Mouse (Mus musculus): ENCODE measurements at regions not wholly inside any gene's neighbourhood (a gene's known extent, or its start where the extent isn't known, plus 50 kb on each side); places are given as distances from the start of the nearest gene placed in this dataset.
A peak's percentile ranks its signal among the peaks of the same experiment; 100 is the strongest.

- H3K9me3 ChIP-seq (ENCODE audit: low read length), result no peaks in the 10 kb centered on the region
- H3K36me3 ChIP-seq (replicated peaks; ENCODE audit: insufficient read depth, low read length), result no peaks in the 10 kb centered on the region
- TF ChIP-seq EP300 (IDR thresholded peaks at IDR 0.05; ENCODE audit: low read depth) (no peak), CTCF (IDR thresholded peaks at IDR 0.05; ENCODE audit: low read depth) (peak; percentile 35; the same call in 1 of the 2 replicates)
- H3K4me3 ChIP-seq (ENCODE audit: low read depth, low read length), result no peak overlapping the region
- WGBS (ENCODE audit: insufficient replicate concordance), result 35% methylated on average over 12 of the region's 12 CpGs
- H3K27ac ChIP-seq (ENCODE audit: low read depth), result no peak overlapping the region
- no peak overlapping the region for H3K4me2 ChIP-seq (ENCODE audit: low read depth, low read length)
- ATAC-seq, result peak; percentile 51
- no peaks in the 10 kb centered on the region for H3K4me1 ChIP-seq (ENCODE audit: insufficient read depth)
- peak; percentile 43 for DNase-seq
- H3K9ac ChIP-seq (replicated peaks), result no peak overlapping the region
- H3K27me3 ChIP-seq (ENCODE audit: insufficient read depth, low read length), result 0 out of 2 replicates have a peak, but pooled peaks cover 14% of the 10 kb centered on the region
These were observed 110.2 kb downstream of the Ddx11 start for GRCm38 (mm10) chr17:66233451-66233951.

DNA sequence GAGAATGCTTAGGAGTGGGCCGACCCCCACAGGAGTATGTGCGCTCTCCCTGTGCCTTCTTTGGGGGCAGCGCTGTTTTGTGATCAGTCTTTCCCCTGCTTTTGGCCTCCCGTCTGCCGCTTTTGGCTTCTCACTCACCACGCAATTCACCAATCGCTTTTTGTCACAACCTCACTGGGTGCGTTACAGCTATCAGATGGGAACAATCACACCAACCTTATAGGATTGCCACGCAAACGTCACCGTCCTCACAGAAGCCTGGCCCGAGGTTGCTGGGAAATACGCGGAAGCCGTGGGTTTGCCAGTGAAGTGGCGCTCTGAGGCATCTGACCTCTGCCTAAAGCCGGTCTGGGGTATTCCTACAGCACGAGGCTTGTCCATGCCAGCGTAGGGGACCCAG is 111.1 kb downstream of the Ddx11 start:
- no peak for DNase-seq
- H3K9ac ChIP-seq (replicated peaks), result no peak overlapping the region
- TF ChIP-seq CTCF (IDR thresholded peaks at IDR 0.05; ENCODE audit: low read depth) (no peak), EP300 (IDR thresholded peaks at IDR 0.05; ENCODE audit: low read depth) (no peak)
- H3K9me3 ChIP-seq (ENCODE audit: low read length), result no peaks in the 10 kb centered on the region
- ATAC-seq, result no peak
- H3K27me3 ChIP-seq (ENCODE audit: insufficient read depth, low read length), result 0 out of 2 replicates have a peak, but pooled peaks cover 14% of the 10 kb centered on the region
- H3K27ac ChIP-seq (ENCODE audit: low read depth), result no peak overlapping the region
- H3K4me1 ChIP-seq (ENCODE audit: insufficient read depth), result no peaks in the 10 kb centered on the region
- WGBS (ENCODE audit: insufficient replicate concordance), result 76% methylated on average over 19 of the region's 19 CpGs
- H3K36me3 ChIP-seq (replicated peaks; ENCODE audit: insufficient read depth, low read length), result no peaks in the 10 kb centered on the region
- H3K4me2 ChIP-seq (ENCODE audit: low read depth, low read length), result no peak overlapping the region
- H3K4me3 ChIP-seq (ENCODE audit: low read depth, low read length), result no peak overlapping the region

DNA sequence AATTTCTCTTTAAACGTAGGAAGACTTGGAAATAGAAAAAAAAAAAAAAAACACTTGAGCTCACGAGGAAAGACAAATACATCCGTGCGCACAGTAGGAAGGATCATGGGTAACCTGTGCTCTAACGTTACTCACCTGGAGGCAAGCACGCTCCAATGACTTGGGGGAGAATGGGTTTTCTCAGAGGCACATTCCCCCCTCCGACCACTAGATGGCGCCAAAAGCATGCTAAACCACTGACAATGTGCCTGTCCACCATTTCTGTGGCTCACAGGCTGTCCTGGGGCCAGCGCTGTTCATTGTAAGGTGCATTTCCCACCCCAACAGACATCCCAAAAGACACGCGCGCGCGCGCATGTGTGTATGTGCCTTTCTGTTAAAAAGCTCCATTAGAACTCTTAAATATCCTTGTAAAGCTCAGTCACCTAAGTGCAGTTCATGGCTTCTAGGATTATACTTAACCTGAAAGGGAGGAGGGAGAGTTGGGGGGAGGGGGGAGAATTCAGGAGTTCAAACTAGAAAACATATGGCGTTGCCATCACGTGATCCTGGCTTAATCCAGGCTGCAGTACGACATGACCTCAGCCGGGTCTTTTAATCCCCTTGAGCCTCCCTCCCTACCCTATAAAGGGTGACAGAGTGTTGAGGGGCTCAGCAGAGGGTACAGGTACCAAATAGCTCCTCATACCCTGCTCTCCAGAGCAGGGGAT is 111.9 kb downstream of the Ddx11 start:
- WGBS (ENCODE audit: insufficient replicate concordance), result 6% methylated on average over 19 of the region's 19 CpGs
- peak; percentile 84 for DNase-seq
- Histone ChIP-seq H3K4me1 (ENCODE audit: insufficient read depth) (no peaks in the 10 kb centered on the region), H3K9ac (replicated peaks) (no peak overlapping the region), H3K27ac (ENCODE audit: low read depth) (no peak overlapping the region), H3K4me3 (ENCODE audit: low read depth, low read length) (no peak overlapping the region), H3K27me3 (ENCODE audit: insufficient read depth, low read length) (0 out of 2 replicates have a peak, but pooled peaks cover 14% of the 10 kb centered on the region), H3K9me3 (ENCODE audit: low read length) (no peaks in the 10 kb centered on the region), H3K4me2 (ENCODE audit: low read depth, low read length) (no peak overlapping the region), H3K36me3 (replicated peaks; ENCODE audit: insufficient read depth, low read length) (no peaks in the 10 kb centered on the region)
- peak; percentile 57; the same call in 1 of the 2 replicates for ATAC-seq
- TF ChIP-seq EP300 (IDR thresholded peaks at IDR 0.05; ENCODE audit: low read depth) (no peak), CTCF (IDR thresholded peaks at IDR 0.05; ENCODE audit: low read depth) (peak; percentile 97)

- no peak for DNase-seq
- TF ChIP-seq CTCF (IDR thresholded peaks at IDR 0.05; ENCODE audit: low read depth) (no peak), EP300 (IDR thresholded peaks at IDR 0.05; ENCODE audit: low read depth) (no peak)
- no peak for ATAC-seq
- no peak overlapping the region for H3K4me2 ChIP-seq (ENCODE audit: low read depth, low read length)
- no peaks in the 10 kb centered on the region for H3K9me3 ChIP-seq (ENCODE audit: low read length)
- no peak overlapping the region for H3K4me3 ChIP-seq (ENCODE audit: low read depth, low read length)
- WGBS (ENCODE audit: insufficient replicate concordance), result 78% methylated on average over 15 of the region's 15 CpGs
- H3K27me3 ChIP-seq (ENCODE audit: insufficient read depth, low read length), result 0 out of 2 replicates have a peak, but pooled peaks cover 14% of the 10 kb centered on the region
- no peaks in the 10 kb centered on the region for H3K4me1 ChIP-seq (ENCODE audit: insufficient read depth)
- H3K27ac ChIP-seq (ENCODE audit: low read depth), result no peak overlapping the region
- H3K36me3 ChIP-seq (replicated peaks; ENCODE audit: insufficient read depth, low read length), result no peaks in the 10 kb centered on the region
- no peak overlapping the region for H3K9ac ChIP-seq (replicated peaks)
These were observed 112.6 kb downstream of the Ddx11 start for GRCm38 (mm10) chr17:66235806-66236335.

DNA sequence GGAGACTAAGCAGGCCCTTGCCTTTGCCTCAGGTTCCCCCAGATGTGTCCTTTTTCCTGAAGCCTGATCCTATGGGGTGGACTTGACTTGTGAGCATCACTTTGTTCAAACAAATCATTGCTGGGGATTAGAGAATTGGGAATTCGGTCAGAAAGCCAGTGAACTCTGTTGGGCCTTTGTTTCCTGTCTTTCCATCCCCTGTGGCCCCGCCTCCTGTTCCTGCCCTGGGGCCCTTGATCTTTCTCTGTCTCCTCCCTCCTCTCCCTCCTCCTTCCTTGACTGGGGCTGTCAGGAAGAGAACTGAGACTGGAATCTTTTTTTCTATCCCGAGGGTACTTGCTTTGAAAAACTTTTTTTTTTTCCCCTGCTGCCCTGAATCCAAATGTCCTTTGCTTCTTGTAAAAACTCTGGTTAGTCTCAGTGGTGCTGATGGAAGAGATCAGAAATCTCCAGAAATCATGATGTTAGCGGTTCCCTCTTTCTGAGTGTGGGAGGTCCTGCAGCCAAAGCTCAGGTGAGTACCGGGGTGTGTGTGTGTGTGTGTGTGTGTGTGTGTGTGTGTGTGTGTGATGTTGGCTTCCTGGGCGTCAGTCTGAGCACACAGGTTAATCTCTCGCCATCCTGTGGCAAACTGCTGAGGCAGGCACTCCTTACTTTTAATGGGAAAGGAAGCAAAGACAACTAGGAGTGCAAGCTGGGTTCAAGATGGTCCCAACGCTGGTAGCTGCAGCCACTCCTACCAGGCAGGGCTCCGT is 118.7 kb downstream of the Ddx11 start:
- no peak overlapping the region for H3K4me3 ChIP-seq (ENCODE audit: low read depth, low read length)
- 0 out of 2 replicates have a peak, but pooled peaks cover 3% of the 10 kb centered on the region for H3K27me3 ChIP-seq (ENCODE audit: insufficient read depth, low read length)
- no peak overlapping the region for H3K27ac ChIP-seq (ENCODE audit: low read depth)
- TF ChIP-seq CTCF (IDR thresholded peaks at IDR 0.05; ENCODE audit: low read depth) (no peak), EP300 (IDR thresholded peaks at IDR 0.05; ENCODE audit: low read depth) (no peak)
- whole genome bisulfite sequencing (ENCODE audit: insufficient replicate concordance), result 29% methylated on average over 9 of the region's 9 CpGs
- H3K36me3 ChIP-seq (replicated peaks; ENCODE audit: insufficient read depth, low read length), result no peaks in the 10 kb centered on the region
- H3K4me2 ChIP-seq (ENCODE audit: low read depth, low read length), result no peak overlapping the region
- no peaks in the 10 kb centered on the region for H3K9me3 ChIP-seq (ENCODE audit: low read length)
- no peak for ATAC-seq
- H3K4me1 ChIP-seq (ENCODE audit: insufficient read depth), result no peaks in the 10 kb centered on the region
- no peak overlapping the region for H3K9ac ChIP-seq (replicated peaks)
- no peak for DNase-seq

DNA sequence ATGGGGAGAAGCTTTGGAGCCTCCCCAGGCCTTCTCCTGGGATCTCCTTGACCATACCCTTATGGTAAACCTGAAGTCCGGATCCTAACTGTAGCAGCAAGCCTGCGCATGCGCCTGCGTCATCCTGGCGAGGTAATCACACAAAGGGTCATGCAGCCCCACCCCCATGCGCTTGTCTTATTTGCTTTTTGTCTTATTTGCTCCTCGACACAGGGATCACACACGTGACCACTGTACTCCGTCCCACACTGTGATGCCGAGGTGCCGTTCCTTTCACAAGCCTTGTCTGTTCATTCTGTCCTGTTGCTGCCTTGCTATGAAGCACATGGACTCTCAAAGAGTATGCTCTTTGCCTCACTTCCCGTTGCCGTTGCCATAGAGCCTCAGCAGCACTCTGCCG is 120.9 kb downstream of the Ddx11 start:
- 78% methylated on average over 14 of the region's 14 CpGs for WGBS (ENCODE audit: insufficient replicate concordance)
- Histone ChIP-seq H3K27ac (ENCODE audit: low read depth) (no peak overlapping the region), H3K9ac (replicated peaks) (no peak overlapping the region), H3K9me3 (ENCODE audit: low read length) (no peaks in the 10 kb centered on the region), H3K36me3 (replicated peaks; ENCODE audit: insufficient read depth, low read length) (no peaks in the 10 kb centered on the region), H3K4me2 (ENCODE audit: low read depth, low read length) (no peak overlapping the region), H3K4me3 (ENCODE audit: low read depth, low read length) (no peak overlapping the region), H3K4me1 (ENCODE audit: insufficient read depth) (no peaks in the 10 kb centered on the region), H3K27me3 (ENCODE audit: insufficient read depth, low read length) (no peaks in the 10 kb centered on the region)
- DNase-seq (no peak), ATAC-seq (no peak)
- TF ChIP-seq EP300 (IDR thresholded peaks at IDR 0.05; ENCODE audit: low read depth) (no peak), CTCF (IDR thresholded peaks at IDR 0.05; ENCODE audit: low read depth) (no peak)
